Mouse (Mus musculus) kidney, adult 9 months (tissue): ENCODE results near the gene Cdc42ep3.

Experiments
- DNase-seq: peaks from one replicate; pipeline ENCODE4 v3.0.0; 2022

Gene Cdc42ep3

DNA sequence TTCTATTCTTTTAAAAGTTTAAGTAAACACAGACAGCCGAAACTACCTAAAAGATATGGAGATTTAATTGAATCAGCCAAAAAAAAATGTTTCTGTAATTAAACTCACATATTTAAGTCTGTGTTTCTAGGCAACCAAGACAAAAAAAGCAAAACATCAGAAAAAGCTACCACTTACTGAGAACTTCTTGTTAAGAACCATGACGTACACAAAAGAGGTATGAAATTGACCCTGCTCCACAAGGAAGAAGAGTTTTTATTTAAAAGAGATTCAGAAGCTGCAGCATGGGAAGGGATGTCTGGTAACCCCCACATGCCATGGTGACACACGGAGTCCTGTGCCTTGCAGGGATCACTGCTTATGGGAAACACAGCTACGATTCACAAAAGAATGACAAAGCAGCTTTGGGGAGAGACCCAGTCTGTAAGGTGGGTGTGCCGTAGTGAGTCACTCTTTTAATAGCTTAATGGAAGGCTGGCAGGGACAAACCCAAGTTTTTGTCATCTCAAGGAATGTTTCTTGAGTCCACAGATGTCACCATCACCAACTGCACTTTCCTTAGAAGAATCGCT is 69.8 kb downstream of the Cdc42ep3 start:
- no peak for DNase-seq
